Mouse (Mus musculus): ENCODE results near the gene Snx17. TPM values are rescaled to one million over a fixed set of nuclear protein-coding genes. Genes with fewer than 3 reads are reported as not detected.

Snx17 gene
- polyA plus RNA-seq, 1 experiment = 45.9 TPM

GRCm38 (mm10) chr5:31199893-31200292, 6.9 kb downstream of the Snx17 start:
- H3K27ac ChIP-seq (ENCODE audit: insufficient read depth, low read length) = no peak overlapping the region
- no peak for TF ChIP-seq EP300 (IDR thresholded peaks at IDR 0.05; ENCODE audit: insufficient read depth, low read depth, low read length)
- TF ChIP-seq CTCF (IDR thresholded peaks at IDR 0.05; ENCODE audit: low read depth, low read length) = peak; percentile 8
- peaks cover 55% of the 10 kb centered on the region for H3K36me3 ChIP-seq (ENCODE audit: control insufficient read depth, insufficient read depth, low read length, poor library complexity, severe bottlenecking)
- peak overlapping the region; percentile 13 for H3K4me3 ChIP-seq (ENCODE audit: low read depth, low read length)
- no peaks in the 10 kb centered on the region for H3K4me1 ChIP-seq (ENCODE audit: control insufficient read depth, insufficient read depth, low read length)
- no peaks in the 10 kb centered on the region for H3K27me3 ChIP-seq (ENCODE audit: control insufficient read depth, insufficient read depth, low read length, poor library complexity, severe bottlenecking)
- H3K9ac ChIP-seq (ENCODE audit: low read depth, poor library complexity, severe bottlenecking) = peak overlapping the region; percentile 45; the same call in 1 of the 2 replicates
- H3K9me3 ChIP-seq (replicated peaks; ENCODE audit: control insufficient read depth, insufficient read depth, low read length, poor library complexity, severe bottlenecking) = no peaks in the 10 kb centered on the region

- Histone ChIP-seq H3K27ac (ENCODE audit: insufficient read depth, low read length) (no peak overlapping the region), H3K27me3 (ENCODE audit: control insufficient read depth, insufficient read depth, low read length, poor library complexity, severe bottlenecking) (no peaks in the 10 kb centered on the region), H3K36me3 (ENCODE audit: control insufficient read depth, insufficient read depth, low read length, poor library complexity, severe bottlenecking) (peaks cover 58% of the 10 kb centered on the region), H3K9ac (ENCODE audit: low read depth, poor library complexity, severe bottlenecking) (peak overlapping the region; percentile 45; the same call in 1 of the 2 replicates), H3K4me1 (ENCODE audit: control insufficient read depth, insufficient read depth, low read length) (no peaks in the 10 kb centered on the region), H3K9me3 (replicated peaks; ENCODE audit: control insufficient read depth, insufficient read depth, low read length, poor library complexity, severe bottlenecking) (no peaks in the 10 kb centered on the region), H3K4me3 (ENCODE audit: low read depth, low read length) (peak overlapping the region; percentile 13)
- TF ChIP-seq CTCF (IDR thresholded peaks at IDR 0.05; ENCODE audit: low read depth, low read length) (no peak), EP300 (IDR thresholded peaks at IDR 0.05; ENCODE audit: insufficient read depth, low read depth, low read length) (no peak), POLR2A (IDR thresholded peaks at IDR 0.05; ENCODE audit: insufficient read depth, low read length) (no peak)
These were observed 7.3 kb downstream of the Snx17 start for GRCm38 (mm10) chr5:31200327-31200768.

GRCm38 (mm10) chr5:31201042-31201741, 8.2 kb downstream of the Snx17 start:
- no peaks in the 10 kb centered on the region for H3K27me3 ChIP-seq (ENCODE audit: control insufficient read depth, insufficient read depth, low read length, poor library complexity, severe bottlenecking)
- H3K36me3 ChIP-seq (ENCODE audit: control insufficient read depth, insufficient read depth, low read length, poor library complexity, severe bottlenecking) = peaks cover 59% of the 10 kb centered on the region
- H3K27ac ChIP-seq (ENCODE audit: insufficient read depth, low read length) = peak overlapping the region; percentile 24; the same call in 1 of the 2 replicates

GRCm38 (mm10) chr5:31201742-31202590, 8.9 kb downstream of the Snx17 start, which contains the start of gene Zfp513:
Gene Zfp513 (minus strand): TSS chr5:31202303.
- Histone ChIP-seq H3K27me3 (ENCODE audit: control insufficient read depth, insufficient read depth, low read length, poor library complexity, severe bottlenecking) (no peaks in the 10 kb centered on the region), H3K27ac (ENCODE audit: insufficient read depth, low read length) (peak within 1 kb of the TSS; percentile 31; the same call in 1 of the 2 replicates), H3K9me3 (replicated peaks; ENCODE audit: control insufficient read depth, insufficient read depth, low read length, poor library complexity, severe bottlenecking) (no peaks in the 10 kb centered on the region), H3K36me3 (ENCODE audit: control insufficient read depth, insufficient read depth, low read length, poor library complexity, severe bottlenecking) (peaks cover 58% of the 10 kb centered on the region), H3K9ac (ENCODE audit: low read depth, poor library complexity, severe bottlenecking) (peak within 1 kb of the TSS; percentile 78), H3K4me3 (ENCODE audit: low read depth, low read length) (peak within 1 kb of the TSS; percentile 85), H3K4me1 (ENCODE audit: control insufficient read depth, insufficient read depth, low read length) (no peaks in the 10 kb centered on the region)
- TF ChIP-seq POLR2A (IDR thresholded peaks at IDR 0.05; ENCODE audit: insufficient read depth, low read length) (peak; percentile 21), CTCF (IDR thresholded peaks at IDR 0.05; ENCODE audit: low read depth, low read length) (no peak), EP300 (IDR thresholded peaks at IDR 0.05; ENCODE audit: insufficient read depth, low read depth, low read length) (peak; percentile 33; the same call in 1 of the 2 replicates)

More at GRCm38 (mm10) chr5:31201042-31201741, 8.2 kb downstream of the Snx17 start:
- peak overlapping the region; percentile 85 for H3K4me3 ChIP-seq (ENCODE audit: low read depth, low read length)
- TF ChIP-seq POLR2A (IDR thresholded peaks at IDR 0.05; ENCODE audit: insufficient read depth, low read length) (no peak), EP300 (IDR thresholded peaks at IDR 0.05; ENCODE audit: insufficient read depth, low read depth, low read length) (no peak), CTCF (IDR thresholded peaks at IDR 0.05; ENCODE audit: low read depth, low read length) (no peak)
- peak overlapping the region; percentile 78 for H3K9ac ChIP-seq (ENCODE audit: low read depth, poor library complexity, severe bottlenecking)
- H3K4me1 ChIP-seq (ENCODE audit: control insufficient read depth, insufficient read depth, low read length) = no peaks in the 10 kb centered on the region
- H3K9me3 ChIP-seq (replicated peaks; ENCODE audit: control insufficient read depth, insufficient read depth, low read length, poor library complexity, severe bottlenecking) = no peaks in the 10 kb centered on the region

GRCm38 (mm10) chr5:31202933-31203332, 9.9 kb downstream of the Snx17 start:
- Histone ChIP-seq H3K4me3 (ENCODE audit: low read depth, low read length) (peak overlapping the region; percentile 80; the same call in 1 of the 2 replicates), H3K9ac (ENCODE audit: low read depth, poor library complexity, severe bottlenecking) (peak overlapping the region; percentile 39), H3K27me3 (ENCODE audit: control insufficient read depth, insufficient read depth, low read length, poor library complexity, severe bottlenecking) (no peaks in the 10 kb centered on the region), H3K4me1 (ENCODE audit: control insufficient read depth, insufficient read depth, low read length) (no peaks in the 10 kb centered on the region), H3K36me3 (ENCODE audit: control insufficient read depth, insufficient read depth, low read length, poor library complexity, severe bottlenecking) (peaks cover 58% of the 10 kb centered on the region), H3K9me3 (replicated peaks; ENCODE audit: control insufficient read depth, insufficient read depth, low read length, poor library complexity, severe bottlenecking) (no peaks in the 10 kb centered on the region), H3K27ac (ENCODE audit: insufficient read depth, low read length) (no peak overlapping the region)
- TF ChIP-seq EP300 (IDR thresholded peaks at IDR 0.05; ENCODE audit: insufficient read depth, low read depth, low read length) = no peak
